Mouse (Mus musculus) lung, postnatal 36 days (tissue): ENCODE results near the gene Pabpc6.

ENCODE experiments used
- DNase-seq: peaks from one replicate; pipeline ENCODE4 v3.0.0; 2022; ENCODE audit warnings: mixed read lengths

Gene Pabpc6

DNA sequence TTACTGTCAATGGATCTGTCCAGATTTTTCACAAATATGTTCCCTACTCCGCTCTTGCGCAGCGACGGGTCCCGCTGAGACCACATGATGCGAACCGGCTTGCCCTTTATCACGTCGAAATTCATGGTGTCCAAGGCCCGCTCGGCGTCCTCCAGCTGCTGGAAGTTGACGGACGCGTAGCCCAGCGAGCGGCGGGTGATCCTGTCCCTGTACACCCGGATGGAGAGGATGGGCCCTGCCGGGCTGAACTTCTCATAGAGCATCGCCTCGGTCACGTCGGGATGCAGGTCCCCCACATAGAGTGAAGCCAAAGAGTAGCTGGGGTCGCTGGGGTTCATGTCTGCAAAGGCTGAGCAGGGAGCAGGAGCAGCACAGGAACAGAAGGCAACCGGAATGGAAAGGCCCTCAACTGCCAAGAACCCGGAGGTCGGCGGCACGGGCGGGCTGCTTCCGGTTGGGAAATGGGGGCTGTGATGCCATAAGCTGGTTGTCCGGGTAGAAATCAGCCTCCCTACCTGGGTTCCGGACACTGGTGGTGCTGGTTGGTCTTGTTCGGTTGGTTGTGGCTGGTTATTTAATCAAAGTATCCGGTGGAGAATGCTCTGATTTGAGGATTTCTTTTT, at the start of gene Pabpc6:
Gene Pabpc6, minus strand, starts transcription at position 435 of the 623 bp plus-strand sequence.
- no peak for DNase-seq

DNA sequence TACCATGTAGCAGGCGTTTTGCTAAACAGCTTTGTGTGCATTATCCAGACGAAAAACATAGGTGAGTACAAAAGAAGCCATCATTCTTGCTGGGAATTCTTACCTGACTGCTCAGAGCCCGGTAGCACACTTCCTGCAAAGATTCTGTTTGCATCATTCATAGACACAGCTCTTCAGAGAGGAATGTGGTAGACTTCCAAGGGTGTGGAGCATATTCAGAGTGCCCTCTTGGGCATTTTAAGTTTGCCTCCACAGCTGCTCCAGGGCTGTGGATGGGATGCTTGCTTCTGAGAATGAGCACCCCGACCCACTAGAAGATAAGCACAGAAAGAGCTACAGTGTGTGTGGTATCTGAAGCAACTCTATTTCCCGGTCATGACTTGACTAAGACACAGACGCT, 41.4 kb upstream of the Pabpc6 start:
- no peak for DNase-seq

DNA sequence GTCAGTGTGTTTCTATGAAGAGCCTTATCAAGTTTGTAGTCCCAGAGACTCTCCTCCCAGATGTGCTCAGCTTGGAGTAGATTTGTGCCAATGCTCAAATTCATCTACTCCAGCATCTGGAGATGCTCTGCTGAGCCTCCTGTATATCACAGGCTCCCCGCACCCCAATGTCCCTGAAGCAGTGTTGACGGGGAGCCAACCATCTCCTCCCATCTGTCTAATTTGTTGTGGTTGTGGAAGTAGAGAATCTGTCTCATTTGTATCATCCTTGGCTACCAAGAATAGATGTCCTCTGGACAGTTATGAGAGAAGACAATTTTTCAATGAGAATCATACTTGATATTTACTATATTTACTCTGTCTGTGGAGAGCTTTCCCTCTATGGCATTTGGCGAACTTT, 39.4 kb upstream of the Pabpc6 start:
- DNase-seq = no peak

DNA sequence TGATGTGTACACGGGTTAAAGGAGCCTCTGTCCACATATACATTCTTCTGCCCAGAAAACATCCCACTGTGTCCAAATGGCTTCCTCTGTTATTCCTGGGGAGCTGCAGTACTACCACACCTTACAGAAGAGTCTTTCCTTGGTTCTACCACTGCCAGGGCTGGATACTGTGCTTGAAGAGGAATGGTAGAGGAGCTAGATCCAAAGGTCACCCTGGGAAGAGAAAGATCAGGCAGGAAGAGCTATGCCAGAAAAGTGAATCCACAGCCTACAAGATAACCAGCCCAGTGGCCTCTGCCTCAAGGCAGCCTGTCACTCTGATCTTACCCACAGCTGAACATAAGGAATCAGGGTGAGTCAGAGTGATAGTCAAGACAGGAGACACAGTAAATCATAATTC, 37.8 kb upstream of the Pabpc6 start:
- no peak for DNase-seq

DNA sequence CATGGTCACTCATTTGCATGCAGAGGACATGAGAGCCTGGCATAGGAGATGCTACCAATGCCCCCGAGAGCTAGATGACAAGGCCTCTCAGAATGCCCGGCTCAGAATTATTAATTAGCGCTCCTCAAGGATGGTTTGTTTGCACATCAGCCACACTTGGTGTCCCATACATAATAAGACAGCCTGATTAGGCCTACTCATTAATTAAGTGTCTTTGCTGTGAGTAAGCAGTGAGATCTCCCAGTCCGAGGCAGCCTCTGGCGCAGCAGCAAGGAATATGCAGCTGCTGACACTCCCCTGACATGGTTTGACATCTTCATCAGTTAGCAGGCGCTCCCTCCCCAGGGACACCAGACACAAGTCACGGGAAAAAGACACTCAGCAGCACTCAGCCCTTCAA, 28.2 kb upstream of the Pabpc6 start:
- DNase-seq = peak; percentile 5

DNA sequence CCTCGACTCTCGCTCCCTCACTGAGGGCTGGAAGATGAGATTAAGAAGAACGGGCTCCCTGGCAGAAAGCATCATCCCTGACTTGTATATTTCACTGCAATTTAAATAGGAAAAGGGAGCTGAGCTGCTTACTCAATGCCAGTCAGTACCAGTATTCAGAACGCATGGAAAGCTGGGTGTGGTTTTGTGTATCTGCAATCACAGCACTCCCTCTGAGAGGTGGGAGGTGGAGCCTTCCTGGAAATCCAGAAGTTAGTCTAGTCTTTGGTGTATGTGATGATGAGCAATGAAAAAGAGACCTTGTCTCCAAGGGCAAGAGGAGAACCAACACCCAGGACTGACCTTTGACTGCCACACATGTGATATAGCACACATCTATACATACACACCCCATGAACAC, 21.7 kb upstream of the Pabpc6 start:
- DNase-seq = no peak

DNA sequence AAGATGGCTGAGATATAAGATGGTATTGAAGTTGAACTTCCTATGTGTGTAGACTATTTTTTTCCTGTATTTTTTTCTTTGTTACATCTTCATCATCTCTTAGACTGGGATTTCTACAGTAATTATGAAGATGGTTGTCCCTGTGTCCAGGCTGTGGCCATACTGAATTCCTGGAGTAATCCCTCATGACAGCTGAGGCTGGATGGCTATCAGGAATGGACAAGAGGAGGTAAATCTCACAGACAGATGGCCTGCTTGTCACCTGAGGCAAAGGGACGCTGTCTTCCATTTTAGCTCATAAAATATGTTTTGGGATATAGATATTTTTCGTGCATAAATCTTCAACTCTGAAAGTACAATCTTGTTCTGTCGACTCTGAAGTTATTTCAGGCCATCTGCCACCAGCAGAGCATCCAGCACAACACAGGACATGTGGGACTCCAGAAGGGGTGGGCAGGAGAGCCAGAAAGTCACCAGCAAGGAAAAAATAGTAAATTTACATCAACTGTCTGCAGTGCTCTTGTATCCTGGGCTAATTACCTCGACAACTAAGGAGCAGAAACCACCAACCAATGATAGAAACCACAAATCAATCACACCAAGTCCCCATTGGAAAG, 14.1 kb upstream of the Pabpc6 start:
- DNase-seq = no peak

DNA sequence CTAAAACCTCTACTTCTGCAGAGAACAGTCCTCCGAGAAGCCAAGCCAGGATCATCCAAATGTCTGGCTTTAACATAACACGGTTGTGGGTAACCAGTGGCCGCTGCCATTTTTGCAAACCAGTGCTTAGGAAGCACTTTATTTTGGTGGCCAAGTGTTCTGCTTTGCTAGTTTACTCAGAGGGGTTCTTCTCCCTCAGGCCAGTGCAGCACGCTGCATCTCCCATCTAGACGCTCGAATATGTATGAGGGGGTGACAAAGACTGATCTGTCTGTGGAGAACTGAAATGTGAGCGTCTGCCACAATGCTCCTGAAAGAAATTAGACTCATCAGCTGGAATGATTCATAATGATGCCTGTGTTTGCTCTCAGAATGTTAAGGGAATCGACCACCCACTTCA, 11.2 kb upstream of the Pabpc6 start:
- no peak for DNase-seq

DNA sequence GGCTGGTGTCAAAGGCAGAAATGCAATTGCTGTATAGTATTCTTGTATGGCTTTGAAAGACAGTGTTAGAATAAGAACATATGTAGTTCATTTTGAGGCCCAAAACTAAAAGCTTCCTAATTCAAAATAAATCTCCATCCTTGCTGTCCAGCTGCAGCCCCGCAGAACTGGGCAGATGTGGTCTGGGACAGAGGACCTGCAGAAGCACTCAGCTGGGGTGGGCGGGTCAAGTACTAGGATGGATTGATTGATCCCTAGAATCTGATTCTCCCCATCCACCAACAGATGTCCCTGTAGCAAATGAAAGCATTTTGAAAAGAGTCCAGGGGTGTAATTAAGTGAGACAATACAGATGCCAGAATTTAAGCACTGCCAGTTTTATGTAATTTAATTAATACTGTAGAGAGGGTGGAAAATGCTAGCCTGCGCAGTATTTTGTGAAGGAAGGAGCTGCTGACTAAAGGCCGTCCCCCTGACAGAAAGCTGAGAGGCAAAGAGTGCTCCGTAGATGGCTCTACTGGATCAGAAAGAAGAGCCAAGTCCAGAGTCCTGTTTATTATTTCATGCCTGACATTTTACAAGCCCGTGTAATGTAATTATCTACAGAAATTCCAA, 5.8 kb upstream of the Pabpc6 start:
- peak; percentile 5 for DNase-seq

DNA sequence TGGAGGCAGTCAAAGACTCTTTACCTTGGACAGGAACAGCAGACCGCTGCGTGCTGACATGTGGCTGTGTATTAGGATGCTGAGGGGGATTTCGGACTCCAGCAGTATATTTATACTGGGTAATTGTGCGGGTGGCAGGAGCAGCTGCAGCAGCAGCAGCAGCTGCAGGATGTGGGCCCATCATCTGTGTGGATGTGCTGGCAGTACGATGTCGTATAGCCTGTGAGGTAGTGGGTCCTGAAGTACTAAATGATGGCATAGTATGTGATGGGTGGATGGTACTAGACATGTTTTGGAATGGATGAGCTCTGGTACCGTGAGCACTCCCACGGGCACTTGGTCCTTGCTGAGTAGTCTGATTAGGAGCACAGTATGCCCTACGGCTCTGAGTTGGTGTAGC, 1.6 kb downstream of the Pabpc6 start:
- DNase-seq = no peak

DNA sequence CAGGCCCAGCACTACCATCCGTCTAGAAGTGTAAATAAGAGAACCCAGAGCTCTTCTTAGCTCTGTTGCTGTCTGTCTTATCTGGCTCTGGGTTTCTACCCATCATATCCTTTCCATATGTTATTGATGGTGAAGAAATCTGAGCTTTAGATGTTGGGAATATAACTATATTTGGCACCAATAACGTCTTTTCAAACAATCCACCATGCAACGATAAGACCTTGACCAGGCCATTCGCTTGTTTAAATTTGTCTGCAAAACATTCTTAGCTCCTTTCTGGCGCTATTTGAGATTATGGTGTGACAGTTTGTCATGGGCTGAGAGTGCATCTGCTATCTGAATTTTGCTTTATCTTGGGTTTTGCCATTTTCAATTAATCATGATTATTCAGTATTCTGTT, 10.9 kb downstream of the Pabpc6 start:
- DNase-seq = no peak

DNA sequence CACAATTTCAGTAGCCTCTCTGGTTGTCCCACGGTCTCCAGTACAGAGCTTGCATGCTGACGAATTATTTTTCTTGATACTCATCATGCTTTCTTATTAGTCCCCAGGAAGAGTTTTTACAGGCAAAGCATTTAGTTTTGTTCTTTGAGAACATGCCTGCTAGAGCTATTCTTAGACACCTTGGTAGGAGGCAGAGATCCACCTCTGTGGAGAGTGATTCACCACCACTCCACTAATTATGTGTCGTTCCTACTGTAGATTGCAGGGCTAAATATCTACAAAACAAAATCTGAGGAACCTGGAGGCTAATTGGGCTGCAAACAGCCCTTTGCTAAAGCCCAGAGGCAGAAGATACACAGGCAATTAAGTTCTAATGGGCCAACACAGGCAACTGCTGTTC, 15.4 kb downstream of the Pabpc6 start:
- no peak for DNase-seq

DNA sequence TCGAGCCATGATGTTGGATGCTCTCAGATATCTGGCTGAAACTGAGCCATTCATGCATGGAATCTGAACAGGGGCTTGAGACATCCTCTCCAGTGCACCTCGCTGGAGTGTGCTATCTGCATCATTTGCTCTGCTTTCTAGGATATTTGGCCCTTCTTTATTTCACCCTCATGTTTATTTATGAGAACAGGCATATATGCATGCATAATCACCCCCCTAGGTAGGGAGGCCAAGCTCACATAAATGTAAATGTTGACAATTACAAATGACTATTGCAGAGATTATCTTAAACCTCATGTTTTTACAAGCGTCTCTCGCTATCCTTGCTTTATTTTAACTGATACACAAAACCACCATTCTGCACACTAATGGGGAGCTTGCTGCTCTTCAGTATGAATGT, 21.9 kb downstream of the Pabpc6 start:
- no peak for DNase-seq

DNA sequence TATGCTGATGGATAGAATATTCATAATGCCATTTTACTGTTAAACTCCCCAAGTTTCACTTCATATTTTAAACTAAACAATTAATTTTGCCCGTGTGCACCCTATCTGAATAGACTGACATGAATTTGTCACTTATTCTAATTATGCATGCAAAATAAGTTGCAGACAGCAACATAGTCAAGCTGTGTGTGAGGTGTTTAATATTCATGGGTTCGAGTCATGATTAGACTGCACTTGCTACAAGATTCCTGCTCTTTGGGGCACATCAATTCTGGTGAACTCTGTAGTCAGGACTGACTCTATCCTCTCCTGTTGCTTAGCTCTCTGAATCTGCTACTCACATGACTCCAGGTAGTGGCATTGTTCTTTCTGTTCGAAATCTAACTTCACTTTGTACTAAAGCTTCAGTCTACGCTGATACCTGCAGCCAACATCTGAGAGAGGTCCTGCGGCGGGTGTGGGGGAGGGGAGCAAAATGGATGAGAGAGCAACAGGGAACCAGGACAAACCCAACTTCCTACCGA, 25.8 kb downstream of the Pabpc6 start:
- DNase-seq = no peak

DNA sequence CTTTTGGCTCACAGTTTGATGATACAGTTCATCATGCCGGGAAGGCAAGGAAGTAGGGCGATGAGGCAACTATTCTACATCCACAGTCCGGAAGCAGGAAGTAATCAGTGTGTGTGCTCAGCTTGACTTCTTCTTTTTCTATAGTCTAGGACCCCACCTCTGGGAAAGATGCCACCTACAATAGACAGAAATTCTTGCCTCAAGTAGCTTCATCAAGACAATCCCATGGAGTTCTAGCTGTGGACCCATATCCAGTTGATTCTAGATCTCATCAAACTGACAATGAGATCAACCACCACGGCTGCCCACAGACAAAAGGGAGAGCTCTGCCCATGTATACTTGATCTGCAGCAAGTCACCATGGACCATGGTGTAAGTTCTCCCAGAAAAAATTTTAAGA, 32.5 kb downstream of the Pabpc6 start:
- no peak for DNase-seq

DNA sequence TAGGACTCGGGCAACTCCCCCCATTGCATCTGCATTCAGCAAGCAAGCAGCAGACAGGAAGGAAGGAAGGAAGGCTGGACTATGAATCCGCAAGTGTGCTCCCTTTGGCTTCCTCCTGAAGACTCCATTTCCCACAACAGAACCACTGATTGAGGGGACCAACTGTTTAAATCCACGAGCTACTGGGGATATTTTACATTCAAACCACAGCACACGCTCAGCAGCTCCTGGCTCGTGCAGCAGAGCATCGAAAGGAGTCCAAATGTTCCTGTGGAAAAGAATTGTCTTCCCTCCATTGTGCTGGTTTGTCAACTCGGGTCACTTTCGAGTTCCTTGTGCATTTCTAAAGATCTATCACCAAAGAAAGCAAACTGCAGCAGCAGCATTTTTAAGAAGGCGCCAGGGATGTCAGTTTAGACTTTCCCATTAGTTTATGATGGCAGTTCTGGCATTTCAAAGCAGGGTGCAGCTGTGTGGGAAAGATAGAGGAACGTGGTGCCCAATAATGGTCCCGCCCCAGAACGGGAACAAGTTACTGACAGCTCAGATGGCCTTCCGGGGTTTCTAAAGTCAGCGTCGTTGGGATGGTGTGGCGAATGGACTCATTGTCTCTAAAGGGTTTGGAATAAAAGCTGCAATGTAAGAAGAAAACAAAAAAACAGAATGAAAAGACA, 36.8 kb downstream of the Pabpc6 start:
- no peak for DNase-seq

DNA sequence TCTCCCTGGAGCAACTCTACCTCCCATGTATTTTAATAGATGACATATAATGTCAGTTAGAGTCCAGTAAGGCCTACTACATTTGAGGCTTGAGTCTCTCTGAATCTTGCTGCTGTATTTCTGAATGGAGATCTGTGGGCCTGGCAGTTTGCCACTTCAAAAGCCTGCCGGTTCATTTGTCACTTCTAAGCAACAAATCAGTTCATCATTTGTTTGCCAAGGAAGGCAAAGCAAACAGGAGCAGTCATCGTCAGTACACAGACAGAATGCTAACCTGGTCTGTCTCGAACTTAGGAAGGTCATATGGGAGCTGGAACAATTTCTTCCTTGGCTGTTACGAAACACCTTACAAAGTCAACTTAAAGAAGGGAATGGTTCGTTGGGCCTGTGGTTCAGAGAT, 37.4 kb downstream of the Pabpc6 start:
- DNase-seq = no peak

DNA sequence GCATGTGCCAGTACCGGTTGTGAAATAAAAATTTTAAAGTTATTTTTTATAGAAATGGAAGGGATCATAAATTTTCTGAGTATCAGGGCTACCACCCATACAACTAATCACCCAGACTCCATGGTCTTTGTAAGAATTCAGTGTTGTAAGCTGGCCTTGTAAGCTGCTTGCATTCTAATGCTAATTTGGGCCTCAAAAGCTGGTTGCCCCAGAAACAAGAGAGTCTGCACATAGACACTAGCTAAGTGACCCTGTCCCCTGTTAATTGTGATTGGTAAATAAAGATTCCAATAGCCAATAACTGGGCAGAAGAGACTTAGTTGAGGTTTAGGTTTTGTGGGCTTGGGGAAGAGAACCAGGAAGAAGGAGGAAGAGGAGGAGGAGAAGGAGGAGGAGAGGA, 38.4 kb downstream of the Pabpc6 start:
- DNase-seq = no peak

DNA sequence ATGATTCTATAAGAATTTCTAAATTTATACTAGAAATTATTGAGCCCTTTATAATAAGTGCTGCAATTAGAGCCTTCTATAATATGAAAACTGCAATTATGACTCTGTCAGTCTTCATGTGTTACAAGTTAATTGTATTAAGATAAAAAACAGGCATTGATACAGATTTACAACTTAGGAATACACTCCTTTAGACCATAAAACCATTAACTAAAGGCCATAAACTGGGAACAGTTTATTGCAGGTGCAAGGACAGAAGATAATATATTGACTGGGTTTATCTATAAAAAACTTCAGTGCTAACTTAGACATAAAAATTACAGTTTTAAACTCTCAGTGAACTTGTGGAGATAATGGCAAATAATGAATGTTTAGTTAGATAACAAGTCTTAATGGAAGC, 42.5 kb downstream of the Pabpc6 start:
- DNase-seq = no peak
